Mouse (Mus musculus) ES-Bruce4 (cell line): ENCODE measurements at regions not wholly inside any gene's neighbourhood (a gene's known extent, or its start where the extent isn't known, plus 50 kb on each side); places are given as distances from the start of the nearest gene placed in this dataset.

Experiments
- H3K27ac ChIP-seq: 2 replicates; pipeline ENCODE4 v1.5.1; 2012; ENCODE audit warnings: low read length, inconsistent platforms; ENCODE audit not compliant: insufficient read depth
- H3K27me3 ChIP-seq: 2 replicates; pipeline ENCODE4 v1.6.1; 2012; ENCODE audit warnings: mild to moderate bottlenecking, low read length, inconsistent platforms; ENCODE audit not compliant: control insufficient read depth, poor library complexity, insufficient read depth, severe bottlenecking
- H3K36me3 ChIP-seq: 2 replicates; pipeline ENCODE4 v1.6.1; 2012; ENCODE audit warnings: inconsistent platforms, mild to moderate bottlenecking, low read length, moderate library complexity; ENCODE audit not compliant: control insufficient read depth, poor library complexity, insufficient read depth, severe bottlenecking
- H3K4me1 ChIP-seq: one replicate; pipeline ENCODE4 v1.8.1; 2011; ENCODE audit warnings: low read length; ENCODE audit not compliant: control insufficient read depth, insufficient read depth
- H3K4me3 ChIP-seq: 2 replicates; pipeline ENCODE4 v1.5.1; 2011; ENCODE audit warnings: low read depth, mild to moderate bottlenecking, low read length
- H3K9ac ChIP-seq: 2 replicates; pipeline ENCODE4 v1.6.1; 2012; ENCODE audit warnings: low read depth, mild to moderate bottlenecking, inconsistent platforms; ENCODE audit not compliant: poor library complexity, severe bottlenecking
- H3K9me3 ChIP-seq: replicated peaks from 2 replicates; pipeline ENCODE4 v1.6.1; 2012; ENCODE audit warnings: mild to moderate bottlenecking, low read length, inconsistent platforms; ENCODE audit not compliant: control insufficient read depth, poor library complexity, insufficient read depth, severe bottlenecking
- CTCF ChIP-seq: IDR thresholded peaks from one replicate; pipeline ENCODE4 v1.8.1; 2011; ENCODE audit warnings: low read depth, low read length
- EP300 ChIP-seq: IDR thresholded peaks from 2 replicates; pipeline ENCODE4 v1.6.1; 2011; ENCODE audit warnings: low read depth, low read length; ENCODE audit not compliant: insufficient read depth
- POLR2A ChIP-seq: IDR thresholded peaks from one replicate; pipeline ENCODE4 v1.8.1; 2011; ENCODE audit warnings: low read length; ENCODE audit not compliant: insufficient read depth

DNA sequence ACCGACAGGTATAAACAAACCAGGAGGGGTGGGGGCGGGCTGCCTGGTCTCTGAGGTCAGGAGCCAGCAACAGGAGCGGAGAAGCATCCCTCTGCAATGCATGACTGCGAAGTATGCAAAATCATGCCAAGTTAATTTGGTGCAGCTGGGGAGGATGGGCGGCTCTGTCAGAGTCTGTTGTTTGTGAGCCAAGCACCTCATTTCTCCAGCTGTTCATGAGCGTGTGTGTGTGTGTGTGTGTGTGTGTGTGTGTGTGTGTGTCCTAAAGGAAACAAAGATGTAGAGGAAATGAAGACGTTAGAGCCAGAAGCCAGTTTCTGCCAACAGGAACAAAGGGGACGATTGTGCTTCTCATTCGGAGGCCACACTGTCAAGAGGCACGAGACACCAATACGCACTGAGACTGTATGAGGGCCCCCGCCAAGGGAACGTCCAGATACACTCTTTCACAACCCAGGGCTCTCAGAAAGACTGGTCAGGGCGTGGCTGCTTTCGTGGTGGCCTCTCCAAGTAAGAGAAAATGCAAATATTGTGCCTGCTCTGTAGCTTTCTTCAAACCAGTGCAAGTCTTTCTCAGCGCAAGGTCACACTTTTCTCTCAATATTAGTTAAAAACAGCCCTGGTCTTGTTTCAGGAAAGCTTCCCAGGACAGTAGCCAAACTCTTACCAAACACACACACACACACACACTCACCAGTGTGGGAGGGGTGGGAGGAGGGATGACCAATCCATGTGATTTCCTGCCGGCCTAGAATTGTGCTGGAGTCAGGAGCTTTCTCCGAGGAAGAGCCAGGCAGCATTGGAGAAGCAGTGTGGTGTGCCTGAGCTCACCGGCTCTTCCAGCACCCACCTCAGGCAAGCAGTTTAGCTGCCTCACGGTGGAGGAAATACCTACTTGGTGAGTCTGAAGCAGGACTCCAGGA, 80.8 kb downstream of the Vcpkmt start:
- Histone ChIP-seq H3K4me3 (no peak overlapping the region), H3K36me3 (no peaks in the 10 kb centered on the region), H3K9me3 (no peaks in the 10 kb centered on the region), H3K4me1 (no peaks in the 10 kb centered on the region), H3K27ac (no peak overlapping the region), H3K9ac (no peak overlapping the region), H3K27me3 (no peaks in the 10 kb centered on the region)
- TF ChIP-seq CTCF, result no peak
- no peak for TF ChIP-seq EP300
- no peak for TF ChIP-seq POLR2A

DNA sequence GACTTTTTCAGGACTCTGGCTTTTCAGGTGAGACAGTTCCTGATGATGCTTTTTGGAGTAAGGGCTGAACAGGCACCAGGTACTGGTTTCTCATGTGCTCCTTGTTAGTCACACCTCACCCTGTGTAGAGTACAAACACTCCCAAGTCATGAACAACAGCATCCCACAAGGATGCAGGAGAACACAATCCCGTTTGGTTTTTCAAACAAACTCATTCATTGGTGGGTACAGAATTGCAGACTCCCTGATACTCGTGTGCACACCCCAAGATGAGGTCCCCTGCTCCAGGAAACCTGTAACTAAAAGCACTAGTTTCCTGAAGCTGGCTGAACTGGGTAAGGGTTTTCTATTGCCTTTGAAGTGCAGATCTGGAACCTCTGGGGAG, 81.5 kb downstream of the Vcpkmt start:
- Histone ChIP-seq H3K27ac (no peak overlapping the region), H3K27me3 (no peaks in the 10 kb centered on the region), H3K36me3 (no peaks in the 10 kb centered on the region), H3K9me3 (no peaks in the 10 kb centered on the region), H3K9ac (no peak overlapping the region), H3K4me1 (no peaks in the 10 kb centered on the region), H3K4me3 (no peak overlapping the region)
- no peak for TF ChIP-seq CTCF
- no peak for TF ChIP-seq EP300
- no peak for TF ChIP-seq POLR2A

DNA sequence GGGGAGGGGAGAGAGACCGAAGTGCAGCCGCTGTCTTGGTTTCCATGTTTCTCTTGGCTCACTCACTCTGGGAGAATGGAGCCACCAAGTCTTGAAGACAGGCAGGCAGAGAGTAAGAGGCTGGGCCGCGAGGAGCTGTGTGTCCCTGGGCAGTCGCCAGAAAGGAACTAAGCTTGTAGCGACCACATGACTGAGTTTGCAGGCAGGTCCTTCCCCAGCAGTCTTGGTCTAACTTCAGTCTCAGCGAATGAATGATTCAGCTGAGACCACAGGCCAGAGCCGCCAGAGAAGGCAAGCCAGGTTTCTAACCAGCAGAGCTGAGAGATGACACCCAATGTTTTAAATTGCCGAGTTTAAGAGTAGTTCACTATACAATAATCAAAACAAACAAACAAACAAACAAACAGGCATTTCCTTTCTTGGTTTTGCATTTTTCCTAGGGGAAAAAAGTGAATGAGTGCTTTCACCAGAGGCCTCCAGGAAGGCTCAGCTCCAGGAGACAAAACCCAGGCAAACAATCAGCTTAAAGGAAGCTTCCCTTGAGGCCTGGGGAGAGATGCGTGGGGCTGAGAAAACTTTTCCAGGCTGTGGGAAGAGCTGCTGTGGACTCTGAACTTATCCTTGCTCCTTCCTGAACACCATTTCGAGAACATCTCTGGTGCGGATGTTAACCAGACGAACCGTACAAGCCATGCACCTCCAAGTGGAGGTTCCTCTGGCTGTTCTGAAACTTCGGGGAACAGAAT, 82.1 kb downstream of the Vcpkmt start:
- no peak overlapping the region for H3K27ac ChIP-seq
- H3K4me3 ChIP-seq, result no peak overlapping the region
- H3K9ac ChIP-seq, result no peak overlapping the region
- TF ChIP-seq CTCF (no peak), POLR2A (no peak), EP300 (no peak)
- no peaks in the 10 kb centered on the region for H3K36me3 ChIP-seq
- H3K4me1 ChIP-seq, result no peaks in the 10 kb centered on the region
- H3K27me3 ChIP-seq, result no peaks in the 10 kb centered on the region
- H3K9me3 ChIP-seq, result no peaks in the 10 kb centered on the region

DNA sequence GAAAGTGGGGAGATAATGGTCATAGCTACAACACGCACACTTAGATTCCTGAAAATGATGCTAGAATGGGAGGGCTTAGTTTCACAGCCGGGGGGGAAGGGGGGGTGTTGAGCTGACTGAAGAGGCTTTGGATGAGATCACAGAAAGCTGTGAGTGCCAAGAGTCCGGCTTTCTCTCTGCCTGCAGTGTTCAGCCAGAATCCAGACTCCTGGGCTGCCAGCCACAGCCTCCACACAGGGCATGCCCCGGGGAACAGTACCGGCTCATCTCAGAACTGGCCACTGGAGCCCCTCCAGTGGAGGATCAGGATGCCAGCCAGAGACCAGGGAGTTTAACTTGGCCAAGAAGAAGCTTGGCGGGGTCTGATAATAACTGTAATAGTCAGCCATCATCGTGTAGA, 85.7 kb downstream of the Vcpkmt start:
- Histone ChIP-seq H3K27ac (no peak overlapping the region), H3K36me3 (no peaks in the 10 kb centered on the region), H3K9ac (no peak overlapping the region), H3K9me3 (no peaks in the 10 kb centered on the region), H3K4me1 (no peaks in the 10 kb centered on the region), H3K4me3 (no peak overlapping the region), H3K27me3 (no peaks in the 10 kb centered on the region)
- TF ChIP-seq POLR2A, result no peak
- no peak for TF ChIP-seq EP300
- TF ChIP-seq CTCF, result no peak

DNA sequence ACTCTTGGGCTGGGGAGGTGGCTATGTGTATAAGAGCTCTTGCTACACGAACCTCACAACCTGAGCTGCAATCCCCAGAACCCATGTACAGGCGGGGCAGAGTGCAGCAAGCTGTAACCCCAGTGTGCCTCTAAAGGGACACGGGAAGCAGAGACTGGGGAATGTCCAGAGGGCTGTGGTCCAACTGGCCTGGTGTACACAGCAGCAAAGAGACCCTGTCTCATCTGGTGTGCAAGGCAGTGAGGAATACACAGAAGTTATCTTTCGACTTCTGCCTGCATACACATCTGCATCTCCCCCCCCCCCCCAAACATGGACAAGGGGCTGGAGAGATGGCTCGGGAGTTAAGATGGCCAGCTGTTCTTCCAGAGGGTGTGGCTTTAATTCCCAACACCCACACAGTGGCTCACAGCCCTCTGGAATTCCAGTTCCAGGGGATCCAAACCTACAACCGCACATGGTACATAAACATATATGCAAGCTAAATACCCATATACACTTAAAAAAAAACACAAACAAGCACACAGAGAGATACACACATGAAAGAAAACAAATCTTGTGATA, 86.4 kb downstream of the Vcpkmt start:
- no peaks in the 10 kb centered on the region for H3K9me3 ChIP-seq
- TF ChIP-seq CTCF (no peak), EP300 (no peak), POLR2A (no peak)
- H3K27ac ChIP-seq, result no peak overlapping the region
- H3K36me3 ChIP-seq, result no peaks in the 10 kb centered on the region
- no peak overlapping the region for H3K9ac ChIP-seq
- no peaks in the 10 kb centered on the region for H3K27me3 ChIP-seq
- no peak overlapping the region for H3K4me3 ChIP-seq
- H3K4me1 ChIP-seq, result no peaks in the 10 kb centered on the region

DNA sequence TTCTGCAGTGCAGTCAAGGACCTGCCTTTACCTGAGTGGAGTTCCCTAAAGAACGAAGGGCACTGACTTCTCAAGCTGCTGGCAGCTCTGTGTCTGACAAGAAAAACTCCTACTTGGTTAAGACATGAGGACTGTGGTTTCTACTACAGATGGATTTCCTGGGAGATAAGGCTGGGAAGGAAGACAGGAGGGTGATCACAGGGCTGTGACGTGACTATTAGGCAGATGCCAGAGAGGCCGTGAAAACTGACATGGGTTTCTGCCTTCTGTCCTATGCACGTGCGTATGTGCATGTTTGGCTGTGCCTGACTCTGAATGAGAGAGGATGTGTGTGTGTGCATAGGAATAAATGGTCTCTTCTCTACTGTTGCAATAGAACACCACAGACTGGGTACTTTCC, 87.1 kb downstream of the Vcpkmt start:
- H3K4me1 ChIP-seq, result no peaks in the 10 kb centered on the region
- H3K27me3 ChIP-seq, result no peaks in the 10 kb centered on the region
- no peak overlapping the region for H3K9ac ChIP-seq
- no peak overlapping the region for H3K4me3 ChIP-seq
- H3K27ac ChIP-seq, result no peak overlapping the region
- H3K36me3 ChIP-seq, result no peaks in the 10 kb centered on the region
- no peak for TF ChIP-seq POLR2A
- no peak for TF ChIP-seq CTCF
- no peak for TF ChIP-seq EP300
- H3K9me3 ChIP-seq, result no peaks in the 10 kb centered on the region
